Mouse (Mus musculus) heart, postnatal 10 days (tissue): ENCODE results near the gene Rsad2. TPM values are rescaled to one million over a fixed set of nuclear protein-coding genes. Genes with fewer than 3 reads are reported as not detected.
"Not testable (repeated sequence)": the region's sequence is repeated elsewhere in the genome, so short reads cannot be mapped to it uniquely, and the experiment has no call there.

Experiments used
- DNase-seq, 2 experiments: peaks; one replicate each; pipeline ENCODE4 v3.0.0; 2021
- intact Hi-C: fragments of 180-260 bp; cut with DNase I; formaldehyde crosslinking; loops from one replicate; pipeline ENCODE4 v1.15.1; 2025
- total RNA-seq, 2 experiments: library from RNA; stranded (reverse); gene quantifications; 2 replicates each; pipeline ENCODE4 v1.2.3; 2021

Gene Rsad2
- 1 to 10 TPM; 6.9 to 9.7 TPM for total RNA-seq

DNA sequence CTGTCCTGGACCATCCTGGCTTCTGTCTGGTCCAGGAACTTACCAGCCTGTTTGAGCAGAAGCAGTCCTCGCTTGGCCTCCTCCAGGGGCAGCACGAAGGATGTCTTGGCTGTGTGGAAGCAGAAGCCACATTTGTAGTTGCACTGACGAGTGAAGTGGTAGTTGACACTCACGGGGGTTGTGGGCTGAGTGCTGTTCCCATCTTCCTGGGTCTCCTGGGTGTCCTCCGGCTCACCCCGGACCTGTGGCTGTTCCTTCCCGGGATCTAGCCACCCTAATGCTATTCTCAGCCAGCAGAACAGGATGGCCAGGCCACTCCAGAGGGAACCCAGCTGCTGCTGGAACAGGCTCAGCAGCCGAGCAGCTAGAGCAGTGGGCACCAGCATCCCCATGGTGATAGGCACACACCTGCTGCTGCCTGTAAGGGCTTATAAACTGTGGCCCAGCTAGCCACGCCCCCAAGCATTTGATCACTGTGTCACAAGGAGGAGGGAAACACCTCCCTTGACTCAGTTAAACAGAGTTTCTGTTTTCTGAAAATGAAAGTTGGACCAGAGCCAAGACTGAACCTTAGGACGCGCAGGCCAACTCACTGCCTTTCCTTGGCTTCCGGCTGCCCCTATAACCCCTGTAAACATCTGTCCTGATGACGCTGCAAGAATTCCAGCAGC is at the start of gene Rsad2:
Gene Rsad2 (minus strand): TSS at position 425 of the 671 bp plus-strand sequence.
- DNase-seq, result peak; percentile 50 to 59
- intact Hi-C loops, result no loop called here

DNA sequence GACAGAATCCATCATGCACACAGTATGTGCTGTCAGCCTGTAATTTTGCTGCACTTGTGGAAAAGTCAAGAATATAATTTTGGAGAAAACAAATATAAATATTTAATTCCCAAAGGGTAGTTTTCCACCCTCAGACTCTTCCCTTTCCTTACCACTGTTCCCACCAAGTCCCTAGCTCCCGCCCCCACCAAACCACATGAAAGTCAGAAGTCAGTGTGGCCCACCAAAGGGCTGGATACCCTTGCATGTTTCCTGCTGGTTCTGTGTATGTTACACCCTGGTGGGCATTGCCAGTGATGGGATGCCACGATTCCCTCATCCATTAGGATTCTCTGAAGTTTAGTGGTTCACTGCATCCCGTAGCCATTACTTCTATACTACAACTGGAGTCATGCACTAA is 44.8 kb upstream of the Rsad2 start:
- DNase-seq, result no peak
- intact Hi-C loops, result no loop called here

GRCm38 (mm10) chr12:26489942-26490341 is 33.7 kb upstream of the Rsad2 start:
- no peak for DNase-seq
- intact Hi-C loops, result no loop called here

GRCm38 (mm10) chr12:26488617-26489274 is 32.5 kb upstream of the Rsad2 start:
- intact Hi-C loops, result no loop called here
- DNase-seq, result no peak

DNA sequence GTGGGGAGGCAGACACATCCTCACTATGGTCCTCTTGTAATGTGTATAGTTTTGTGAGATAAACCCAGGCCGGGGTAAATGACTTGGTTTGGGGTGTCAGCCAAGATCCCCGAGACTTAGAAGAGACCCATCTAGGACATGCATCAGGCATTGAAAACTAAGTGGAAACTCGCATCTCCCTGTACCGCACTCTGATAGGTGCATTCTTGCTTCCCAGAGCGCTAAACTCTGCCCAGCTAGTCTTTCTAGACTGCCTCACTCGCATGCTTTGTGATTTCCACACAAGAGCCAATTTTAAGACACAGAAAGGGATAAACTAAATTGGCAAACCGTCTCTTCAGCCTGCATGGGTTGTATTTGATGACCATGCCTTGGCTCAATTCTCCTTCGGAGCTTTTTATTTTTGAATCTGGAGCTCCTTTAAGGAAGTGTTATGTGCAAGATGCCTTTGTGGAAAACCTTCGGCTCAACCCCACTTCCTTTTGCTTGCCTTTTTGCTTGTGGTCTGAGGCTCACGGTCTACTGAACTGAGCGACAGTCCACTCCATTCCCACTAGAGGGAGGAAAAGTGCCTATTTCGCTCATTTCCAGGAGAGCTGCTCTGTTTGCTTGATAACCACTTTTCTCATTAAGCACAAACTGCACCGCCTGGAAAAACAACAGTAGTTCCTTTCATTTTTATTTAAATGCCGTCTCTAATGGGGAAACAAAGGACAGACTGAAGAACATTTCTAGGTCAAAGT is 31.8 kb upstream of the Rsad2 start:
- intact Hi-C loops, result no loop called here
- peak; percentile 20 to 43 for DNase-seq

GRCm38 (mm10) chr12:26485738-26486580 is 29.7 kb upstream of the Rsad2 start:
- intact Hi-C loops, DNase-seq: not testable (repeated sequence)

GRCm38 (mm10) chr12:26478196-26479004 is 22.1 kb upstream of the Rsad2 start:
- peak; percentile 58 to 63 for DNase-seq
- intact Hi-C loops, result no loop called here

- no peak for DNase-seq
- intact Hi-C loops, result no loop called here
Measured at GRCm38 (mm10) chr12:26477198-26477597, 20.9 kb upstream of the Rsad2 start.

GRCm38 (mm10) chr12:26473746-26474145 is 17.5 kb upstream of the Rsad2 start:
- DNase-seq, result no peak
- intact Hi-C loops, result no loop called here

GRCm38 (mm10) chr12:26472770-26473481 is 16.7 kb upstream of the Rsad2 start:
- intact Hi-C loops, result no loop called here
- DNase-seq, result no peak

- no peak for DNase-seq
- intact Hi-C loops, result no loop called here
Measured at GRCm38 (mm10) chr12:26471376-26471775, 15.1 kb upstream of the Rsad2 start.

DNA sequence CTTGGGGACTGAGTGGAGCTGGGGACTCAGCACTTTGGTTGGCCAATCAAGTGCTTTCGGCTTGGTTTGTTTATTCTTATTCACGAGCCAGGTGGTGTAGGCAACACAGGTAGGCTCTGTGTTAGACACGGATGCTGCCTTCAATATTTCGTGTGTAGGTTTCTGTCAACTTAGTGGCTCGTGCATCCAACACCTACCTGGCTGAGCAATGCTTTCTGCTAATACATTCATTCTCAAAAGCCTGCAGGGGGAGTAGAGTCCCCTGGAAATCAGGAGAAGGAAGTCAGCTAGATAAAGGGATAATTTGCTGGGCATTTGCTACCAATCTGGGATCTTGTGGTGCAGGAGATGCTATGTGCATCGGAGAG is 13.8 kb upstream of the Rsad2 start:
- no peak for DNase-seq
- intact Hi-C loops, result no loop called here

- DNase-seq, result peak; percentile 81 to 84
Measured at GRCm38 (mm10) chr12:26469098-26470041, 13.1 kb upstream of the Rsad2 start, which contains the start of gene Cmpk2. Gene Cmpk2 (plus strand): TSS chr12:26469204.

GRCm38 (mm10) chr12:26465600-26465999 is 9.3 kb upstream of the Rsad2 start:
- intact Hi-C loops, result no loop called here
- DNase-seq, result no peak

More at GRCm38 (mm10) chr12:26469098-26470041, 13.1 kb upstream of the Rsad2 start, which contains the start of gene Cmpk2:
- intact Hi-C loops, result no loop called here

- intact Hi-C loops, result no loop called here
- DNase-seq, result no peak
Measured at GRCm38 (mm10) chr12:26460091-26460490, 3.8 kb upstream of the Rsad2 start.

DNA sequence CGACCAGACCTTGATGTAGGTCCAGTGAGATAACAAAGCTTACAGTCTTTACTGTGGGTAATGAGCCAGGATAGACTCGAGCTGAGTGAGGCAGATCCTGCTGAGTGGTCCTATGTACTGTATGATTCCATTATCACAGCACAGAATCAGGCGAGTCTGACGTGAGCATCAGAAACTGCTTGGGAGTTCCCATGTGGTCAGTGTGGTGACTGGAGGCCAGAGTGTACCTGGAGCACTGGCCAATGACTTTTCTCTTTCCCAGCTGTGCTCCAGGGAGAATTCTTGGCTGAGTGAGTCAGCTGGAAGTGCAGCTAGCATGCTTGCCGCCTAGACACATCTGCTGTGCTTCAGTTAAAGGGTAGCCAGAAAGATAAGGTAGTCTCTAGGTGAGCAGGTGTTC is 1.6 kb downstream of the Rsad2 start:
- intact Hi-C loops, result no loop called here
- DNase-seq, result no peak

- intact Hi-C loops, result no loop called here
- no peak for DNase-seq
Measured at GRCm38 (mm10) chr12:26452951-26453350, 3.3 kb downstream of the Rsad2 start.

DNA sequence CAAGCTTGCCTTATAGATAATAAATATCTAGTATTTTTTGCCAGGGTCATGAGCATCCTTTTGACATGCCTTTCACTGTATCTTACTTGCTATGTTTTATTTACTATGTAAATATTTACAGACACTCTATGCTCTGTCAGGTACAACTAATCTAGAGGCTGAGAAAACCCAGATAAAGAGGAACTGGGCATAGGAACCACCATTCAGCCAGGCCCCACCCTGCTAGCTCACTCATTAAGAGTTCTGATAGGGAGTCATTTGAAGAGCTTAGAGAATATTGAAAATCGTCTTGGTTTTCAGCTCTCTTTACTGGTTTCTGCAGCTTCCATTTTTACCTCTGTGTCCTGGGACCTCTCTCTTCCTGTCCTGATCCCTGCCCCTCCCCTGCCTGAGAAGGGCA is 5.1 kb downstream of the Rsad2 start:
- DNase-seq, result no peak
- intact Hi-C loops, result no loop called here
